Mouse (Mus musculus) bone marrow macrophage, adult 2 months (primary cell): ENCODE results near the gene Abca3.

Experiments used
- CTCF ChIP-seq: IDR thresholded peaks from 2 replicates; pipeline ENCODE4 v1.5.1; 2012; ENCODE audit warnings: low read depth, mild to moderate bottlenecking, low read length, moderate library complexity
- POLR2A ChIP-seq: IDR thresholded peaks from 2 replicates; pipeline ENCODE4 v1.6.1; 2012; ENCODE audit warnings: mild to moderate bottlenecking, low read depth, low read length, borderline replicate concordance

DNA sequence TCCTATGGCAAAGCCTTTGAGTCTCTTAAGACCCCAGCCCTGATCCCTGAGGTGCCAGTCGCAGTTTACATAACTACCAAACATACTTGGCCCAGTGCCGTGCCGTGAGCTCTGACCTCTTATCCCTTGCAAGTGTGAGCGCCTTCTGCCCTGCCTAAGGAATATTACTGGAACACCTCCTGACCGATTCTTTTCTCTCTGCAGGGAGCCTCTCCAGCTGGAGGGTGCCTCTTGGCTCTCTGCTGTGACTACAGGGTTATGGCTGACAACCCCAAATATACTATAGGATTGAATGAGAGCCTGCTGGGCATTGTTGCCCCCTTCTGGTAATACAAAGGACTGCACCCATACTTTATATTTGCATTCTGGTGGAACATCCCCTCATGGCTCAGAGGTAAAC, 85.3 kb downstream of the Abca3 start:
- TF ChIP-seq CTCF (no peak; the same call in 1 of the 2 replicates), POLR2A (no peak)
